In genomic region chr1:82993947-82994346, GRCm38 (mm10) we compare ENCODE assay signal across 41 mouse cellular contexts. TPM values are rescaled to one million over a fixed set of nuclear protein-coding genes. Genes with fewer than 3 reads are reported as not detected.
"Had no signal": no experiment of that assay in that cellular context is flagged by ENCODE, and none has a peak within 500 bp of the region (broad histone marks: within the 10 kb centered on the region; RNA-seq: fewer than 3 reads in every experiment).

No protein-coding gene starts in this region.

- H3K36me3 ChIP-seq: embryonic facial prominence, embryonic 10.5 days; embryonic facial prominence, embryonic 12.5 days; embryonic facial prominence, embryonic 13.5 days; embryonic facial prominence, embryonic 15.5 days; forebrain, embryonic 10.5 days; forebrain, embryonic 12.5 days; forebrain, embryonic 15.5 days; heart, embryonic 10.5 days; heart, embryonic 12.5 days had no signal

- H3K27me3 ChIP-seq: embryonic facial prominence, embryonic 12.5 days; embryonic facial prominence, embryonic 13.5 days; embryonic facial prominence, embryonic 15.5 days; forebrain, embryonic 12.5 days; forebrain, embryonic 13.5 days; forebrain, embryonic 15.5 days; heart, embryonic 12.5 days had no signal

- H3K9me3 ChIP-seq: embryonic facial prominence, embryonic 10.5 days; embryonic facial prominence, embryonic 12.5 days; embryonic facial prominence, embryonic 13.5 days; embryonic facial prominence, embryonic 15.5 days; forebrain, embryonic 10.5 days; forebrain, embryonic 12.5 days; forebrain, embryonic 13.5 days; forebrain, embryonic 15.5 days; heart, embryonic 10.5 days; heart, embryonic 12.5 days had no signal

- H3K4me3 ChIP-seq: embryonic facial prominence, embryonic 10.5 days; embryonic facial prominence, embryonic 12.5 days; embryonic facial prominence, embryonic 13.5 days; embryonic facial prominence, embryonic 15.5 days; erythroblast, embryonic 14.5 days; forebrain, embryonic 10.5 days; forebrain, embryonic 12.5 days; forebrain, embryonic 13.5 days; forebrain, embryonic 15.5 days; gastrocnemius, adult 2 months; heart, adult 2 months; heart, embryonic 10.5 days; heart, embryonic 12.5 days had no signal

- DNase-seq: cerebellum, adult 8-10 months; cerebellum, adult 9-10 months; cerebellum, adult 9-11 months; cerebellum, postnatal 10 days; cerebellum, postnatal 14 days; cerebellum, postnatal 25 days; cerebellum, postnatal 36 days; embryo, embryonic 11 days; gastrocnemius, adult 2 months; gastrocnemius, postnatal 10 days; gastrocnemius, postnatal 14 days; gastrocnemius, postnatal 25 days; gastrocnemius, postnatal 36 days; heart, adult 11 months; heart, adult 18-20 months; heart, adult 2 months had no signal

- H3K4me1 ChIP-seq: embryonic facial prominence, embryonic 10.5 days; embryonic facial prominence, embryonic 12.5 days; embryonic facial prominence, embryonic 13.5 days; embryonic facial prominence, embryonic 15.5 days; forebrain, embryonic 10.5 days; forebrain, embryonic 12.5 days; forebrain, embryonic 13.5 days; forebrain, embryonic 15.5 days; heart, embryonic 10.5 days had no signal

- ATAC-seq: forebrain, embryonic 13.5 days; forebrain, embryonic 14.5 days; forebrain, embryonic 15.5 days; forebrain, embryonic 16.5 days had no signal

- H3K9ac ChIP-seq: embryonic facial prominence, embryonic 12.5 days; embryonic facial prominence, embryonic 13.5 days; embryonic facial prominence, embryonic 15.5 days; forebrain, embryonic 12.5 days; forebrain, embryonic 13.5 days; forebrain, embryonic 15.5 days; heart, embryonic 12.5 days had no signal

- H3K4me2 ChIP-seq: embryonic facial prominence, embryonic 12.5 days; embryonic facial prominence, embryonic 13.5 days; embryonic facial prominence, embryonic 15.5 days; forebrain, embryonic 12.5 days; forebrain, embryonic 13.5 days; forebrain, embryonic 15.5 days; heart, embryonic 11.5 days; heart, embryonic 12.5 days had no signal

- H3K27ac ChIP-seq: embryonic facial prominence, embryonic 10.5 days; embryonic facial prominence, embryonic 12.5 days; embryonic facial prominence, embryonic 13.5 days; embryonic facial prominence, embryonic 15.5 days; forebrain, embryonic 10.5 days; forebrain, embryonic 12.5 days; forebrain, embryonic 13.5 days; forebrain, embryonic 15.5 days; gastrocnemius, adult 2 months; heart, adult 2 months; heart, embryonic 10.5 days had no signal

RNA-seq across cellular contexts. Expression of gene Gm47959, which starts 6.4 kb away (rescaled TPM):
- total RNA-seq: common myeloid progenitor, adult 5-6 weeks; gastrocnemius, adult 18-20 months; gastrocnemius, adult 2 months; gastrocnemius, adult 8-10 months; gastrocnemius, postnatal 10 days; gastrocnemius, postnatal 14 days; gastrocnemius, postnatal 25 days; gastrocnemius, postnatal 36 days; gastrocnemius, postnatal 4 days; granulocyte monocyte progenitor cell, adult 5-6 weeks; heart, adult 18-20 months; heart, adult 2 months; heart, adult 8-10 months had no signal
- polyA plus RNA-seq: cortical plate, adult 2 months; embryonic facial prominence, embryonic 10.5 days; embryonic facial prominence, embryonic 11.5 days; embryonic facial prominence, embryonic 12.5 days; embryonic facial prominence, embryonic 13.5 days; embryonic facial prominence, embryonic 14.5 days; erythroblast, embryonic 14.5 days; forebrain, embryonic 10.5 days; forebrain, embryonic 12.5 days; forebrain, embryonic 13.5 days; forebrain, embryonic 14.5 days; forebrain, embryonic 15.5 days; forebrain, embryonic 16.5 days; frontal cortex, adult 2 months; gonadal fat pad, adult 2 months; heart, adult 2 months; heart, embryonic 10.5 days; heart, embryonic 11.5 days; heart, embryonic 12.5 days had no signal

RNA-seq across cellular contexts. Expression of gene Gm47955, which starts 33.9 kb away (rescaled TPM):
- total RNA-seq: common myeloid progenitor, adult 5-6 weeks; gastrocnemius, adult 18-20 months; gastrocnemius, adult 2 months; gastrocnemius, adult 8-10 months; gastrocnemius, postnatal 10 days; gastrocnemius, postnatal 14 days; gastrocnemius, postnatal 25 days; gastrocnemius, postnatal 36 days; gastrocnemius, postnatal 4 days; granulocyte monocyte progenitor cell, adult 5-6 weeks; heart, adult 18-20 months; heart, adult 2 months; heart, adult 8-10 months had no signal
- polyA plus RNA-seq: cortical plate, adult 2 months; embryonic facial prominence, embryonic 10.5 days; embryonic facial prominence, embryonic 11.5 days; embryonic facial prominence, embryonic 12.5 days; embryonic facial prominence, embryonic 13.5 days; embryonic facial prominence, embryonic 14.5 days; erythroblast, embryonic 14.5 days; forebrain, embryonic 10.5 days; forebrain, embryonic 12.5 days; forebrain, embryonic 13.5 days; forebrain, embryonic 14.5 days; forebrain, embryonic 15.5 days; forebrain, embryonic 16.5 days; frontal cortex, adult 2 months; gonadal fat pad, adult 2 months; heart, adult 2 months; heart, embryonic 10.5 days; heart, embryonic 11.5 days; heart, embryonic 12.5 days had no signal

RNA-seq across cellular contexts. Expression of gene Gm7544, which starts 38.1 kb away (rescaled TPM):
- total RNA-seq: common myeloid progenitor, adult 5-6 weeks; gastrocnemius, adult 18-20 months; gastrocnemius, adult 2 months; gastrocnemius, adult 8-10 months; gastrocnemius, postnatal 10 days; gastrocnemius, postnatal 14 days; gastrocnemius, postnatal 25 days; gastrocnemius, postnatal 36 days; gastrocnemius, postnatal 4 days; granulocyte monocyte progenitor cell, adult 5-6 weeks; heart, adult 18-20 months; heart, adult 2 months; heart, adult 8-10 months had no signal
- polyA plus RNA-seq: cortical plate, adult 2 months; embryonic facial prominence, embryonic 10.5 days; embryonic facial prominence, embryonic 11.5 days; embryonic facial prominence, embryonic 12.5 days; embryonic facial prominence, embryonic 13.5 days; embryonic facial prominence, embryonic 14.5 days; erythroblast, embryonic 14.5 days; forebrain, embryonic 10.5 days; forebrain, embryonic 12.5 days; forebrain, embryonic 13.5 days; forebrain, embryonic 14.5 days; forebrain, embryonic 15.5 days; forebrain, embryonic 16.5 days; frontal cortex, adult 2 months; gonadal fat pad, adult 2 months; heart, adult 2 months; heart, embryonic 10.5 days; heart, embryonic 11.5 days; heart, embryonic 12.5 days had no signal

RNA-seq across cellular contexts. Expression of gene Slc19a3, which starts 44.3 kb away (rescaled TPM):
- total RNA-seq: common myeloid progenitor, adult 5-6 weeks; gastrocnemius, adult 18-20 months; gastrocnemius, adult 2 months; gastrocnemius, postnatal 14 days; gastrocnemius, postnatal 25 days; gastrocnemius, postnatal 36 days; granulocyte monocyte progenitor cell, adult 5-6 weeks had no signal
- polyA plus RNA-seq: erythroblast, embryonic 14.5 days had no signal

RNA-seq across cellular contexts. Expression of gene Krtap28-10, which starts 48.3 kb away (rescaled TPM):
- total RNA-seq: common myeloid progenitor, adult 5-6 weeks; gastrocnemius, adult 18-20 months; gastrocnemius, adult 2 months; gastrocnemius, adult 8-10 months; gastrocnemius, postnatal 10 days; gastrocnemius, postnatal 14 days; gastrocnemius, postnatal 25 days; gastrocnemius, postnatal 36 days; gastrocnemius, postnatal 4 days; granulocyte monocyte progenitor cell, adult 5-6 weeks; heart, adult 18-20 months; heart, adult 2 months; heart, adult 8-10 months had no signal
- polyA plus RNA-seq: cortical plate, adult 2 months; embryonic facial prominence, embryonic 10.5 days; embryonic facial prominence, embryonic 11.5 days; embryonic facial prominence, embryonic 12.5 days; embryonic facial prominence, embryonic 13.5 days; erythroblast, embryonic 14.5 days; forebrain, embryonic 10.5 days; forebrain, embryonic 12.5 days; forebrain, embryonic 13.5 days; forebrain, embryonic 14.5 days; forebrain, embryonic 15.5 days; forebrain, embryonic 16.5 days; frontal cortex, adult 2 months; gonadal fat pad, adult 2 months; heart, adult 2 months; heart, embryonic 10.5 days; heart, embryonic 11.5 days; heart, embryonic 12.5 days had no signal
